Mouse (Mus musculus): ENCODE results near the gene Gm37419.

- TF ChIP-seq CTCF (IDR thresholded peaks at IDR 0.05; ENCODE audit: low read depth) (0 out of 2 replicates have a peak, but pooled peaks have one; percentile 5), EP300 (IDR thresholded peaks at IDR 0.05; ENCODE audit: low read depth) (no peak)
Observed at GRCm38 (mm10) chr16:23952101-23952727, 36.1 kb upstream of the Gm37419 start.

All from liver, embryonic 14.5 days (tissue).